Mouse (Mus musculus) thymus, postnatal 36 days (tissue): Measurements from ENCODE around the gene Car5a.

Experiments
- DNase-seq, 2 experiments: peaks; one replicate each; pipeline ENCODE4 v3.0.0; 2022; ENCODE audit warnings: mixed read lengths in 2 of 2

Gene Car5a

GRCm38 (mm10) chr8:121877212-121877611 is 67.5 kb downstream of the Car5a start:
- DNase-seq: no peak

- no peak for DNase-seq
Measured at GRCm38 (mm10) chr8:121875517-121875916, 69.2 kb downstream of the Car5a start.

GRCm38 (mm10) chr8:121875045-121875444 is 69.7 kb downstream of the Car5a start:
- DNase-seq: no peak

- peak; percentile 16 to 29 for DNase-seq
Measured at GRCm38 (mm10) chr8:121874031-121874430, 70.7 kb downstream of the Car5a start.

GRCm38 (mm10) chr8:121871833-121872440 is 72.8 kb downstream of the Car5a start:
- DNase-seq: peak in 1 of 2 experiments; percentile 24

GRCm38 (mm10) chr8:121870190-121870589 is 74.5 kb downstream of the Car5a start:
- no peak for DNase-seq

GRCm38 (mm10) chr8:121868896-121869295 is 75.8 kb downstream of the Car5a start:
- no peak for DNase-seq

- DNase-seq: no peak
Measured at GRCm38 (mm10) chr8:121868196-121868595, 76.5 kb downstream of the Car5a start.
